ENCODE assay signal across 27 mouse cellular contexts in genomic region chr16:55277447-55277846, GRCm38 (mm10). TPM values are rescaled to one million over a fixed set of nuclear protein-coding genes. Genes with fewer than 3 reads are reported as not detected.
DNase-seq lines count a peak whose midpoint lies in the region; ATAC-seq and TF ChIP-seq lines count a peak whose summit lies in the region.
"Had no signal": no experiment of that assay in that cellular context is flagged by ENCODE, and none has a peak within 500 bp of the region (broad histone marks: within the 10 kb centered on the region; RNA-seq: fewer than 3 reads in every experiment).

No protein-coding gene starts in this region.

- no peaks in the 10 kb centered on the region for H3K27me3 ChIP-seq in CH12.LX (replicated peaks)
- no peaks in the 10 kb centered on the region for H3K27me3 ChIP-seq in kidney, embryonic 15.5 days
- no peaks in the 10 kb centered on the region for H3K27me3 ChIP-seq in liver, embryonic 11.5 days (replicated peaks; ENCODE audit: control insufficient read depth, insufficient read depth, low read length)
- H3K27me3 ChIP-seq: embryonic facial prominence, embryonic 12.5 days; hindbrain, embryonic 13.5 days had no signal

- no peak for DNase-seq in CH12.LX (ENCODE audit: extremely low read depth)
- peak; percentile 60 for DNase-seq in kidney, adult 11 months
- DNase-seq in kidney, postnatal 36 days: peak; percentile 72 to 77
- no peak for DNase-seq in adrenal gland, adult 2 months
- DNase-seq in liver, embryonic 11.5 days (ENCODE audit: low spot score): no peak
- DNase-seq in adrenal gland, adult 18-20 months (ENCODE audit: low spot score in 2 of 2): no peak
- DNase-seq: cerebellum, adult 11-12 months; cerebellum, postnatal 14 days; layer of hippocampus, adult 9-11 months; left cerebral cortex, postnatal 4 days; liver had no signal

- TF ChIP-seq EP300 in CH12.LX (IDR thresholded peaks at IDR 0.05; ENCODE audit: low read length): no peak

- no peak for TF ChIP-seq RAD21 in CH12.LX (IDR thresholded peaks at IDR 0.05; ENCODE audit: low read depth, low read length)

- TF ChIP-seq POLR2A in CH12.LX (IDR thresholded peaks at IDR 0.05; ENCODE audit: low read depth, low read length): no peak

- dilution Hi-C loops in CH12.LX (cut with MboI; ENCODE audit: extremely low pct_ligation_motif_present, extremely low pct_unique_long_range_greater_than_20kb, low sequenced_read_pairs): no loop called here

- H3K36me3 ChIP-seq in CH12.LX (replicated peaks in 1 of 2; ENCODE audit: control insufficient read depth in 1 of 2, insufficient read depth in 1 of 2, low read length in 1 of 2): no peaks in the 10 kb centered on the region
- H3K36me3 ChIP-seq in kidney, embryonic 15.5 days: no peaks in the 10 kb centered on the region
- no peaks in the 10 kb centered on the region for H3K36me3 ChIP-seq in liver, embryonic 11.5 days (ENCODE audit: control insufficient read depth, insufficient read depth, low read length)
- H3K36me3 ChIP-seq: embryonic facial prominence, embryonic 12.5 days; hindbrain, embryonic 13.5 days; midbrain, embryonic 10.5 days had no signal

- H3K27ac ChIP-seq in CH12.LX (ENCODE audit: insufficient read depth, low read depth): no peak overlapping the region
- no peak overlapping the region for H3K27ac ChIP-seq in kidney, embryonic 15.5 days
- H3K27ac ChIP-seq in liver, embryonic 11.5 days (ENCODE audit: low read depth, low read length): no peak overlapping the region
- H3K27ac ChIP-seq: embryonic facial prominence, embryonic 12.5 days; hindbrain, embryonic 13.5 days; left cerebral cortex, adult 2 months; macrophage; midbrain, embryonic 10.5 days had no signal

- in situ Hi-C loops in CH12.LX (cut with MboI; ENCODE audit: low pct_ligation_motif_present, low pct_unique_long_range_greater_than_20kb, low sequenced_read_pairs): no loop called here

- no peak overlapping the region for H3K9ac ChIP-seq in CH12.LX (ENCODE audit: insufficient read depth, low read depth)
- H3K9ac ChIP-seq in kidney, embryonic 15.5 days: no peak overlapping the region
- no peak overlapping the region for H3K9ac ChIP-seq in liver, embryonic 11.5 days (ENCODE audit: low read depth, low read length)
- H3K9ac ChIP-seq: embryonic facial prominence, embryonic 12.5 days; hindbrain, embryonic 13.5 days had no signal

- 60% methylated on average over 3 of the region's 3 CpGs for WGBS in kidney, embryonic 15.5 days
- 82% methylated on average over 3 of the region's 3 CpGs for WGBS in liver, embryonic 11.5 days

- ATAC-seq in kidney, embryonic 15.5 days (replicated peaks; ENCODE audit: low FRiP score): peak; percentile 74
- no peak for ATAC-seq in liver, embryonic 11.5 days (replicated peaks; ENCODE audit: low FRiP score)
- ATAC-seq: forebrain, embryonic 14.5 days had no signal

- H3K9me3 ChIP-seq in CH12.LX (replicated peaks; ENCODE audit: low read length): no peaks in the 10 kb centered on the region
- no peaks in the 10 kb centered on the region for H3K9me3 ChIP-seq in kidney, embryonic 15.5 days (replicated peaks)
- no peaks in the 10 kb centered on the region for H3K9me3 ChIP-seq in liver, embryonic 11.5 days (ENCODE audit: control insufficient read depth, low read length)
- H3K9me3 ChIP-seq: embryonic facial prominence, embryonic 12.5 days; hindbrain, embryonic 13.5 days; midbrain, embryonic 10.5 days had no signal

- no peak for TF ChIP-seq CTCF in CH12.LX (conservative IDR thresholded peaks at IDR 0.05 in 1 of 2, IDR thresholded peaks at IDR 0.05 in 1 of 2; ENCODE audit: low read depth in 2 of 2, low read length in 2 of 2)

- no peak overlapping the region for H3K4me2 ChIP-seq in CH12.LX (ENCODE audit: insufficient read depth, low read depth, poor library complexity, severe bottlenecking)
- H3K4me2 ChIP-seq in kidney, embryonic 15.5 days: no peak overlapping the region
- H3K4me2 ChIP-seq in liver, embryonic 11.5 days: no peak overlapping the region
- H3K4me2 ChIP-seq: embryonic facial prominence, embryonic 12.5 days; heart, embryonic 11.5 days; hindbrain, embryonic 13.5 days had no signal

- H3K4me1 ChIP-seq in CH12.LX (ENCODE audit: control insufficient read depth in 1 of 2, insufficient read depth in 2 of 2): peaks cover 2 to 3% of the 10 kb centered on the region in 2 experiments; a peak in 3 of 4 replicates
- H3K4me1 ChIP-seq in kidney, embryonic 15.5 days: peaks cover 13% of the 10 kb centered on the region
- H3K4me1 ChIP-seq in liver, embryonic 11.5 days (replicated peaks; ENCODE audit: control insufficient read depth, insufficient read depth, low read length): no peaks in the 10 kb centered on the region
- H3K4me1 ChIP-seq: hindbrain, embryonic 13.5 days; midbrain, embryonic 10.5 days had no signal

- H3K4me3 ChIP-seq in CH12.LX (replicated peaks in 1 of 3; ENCODE audit: low read depth in 2 of 3, low read length in 2 of 3, poor library complexity in 1 of 3): no peak overlapping the region
- no peak overlapping the region for H3K4me3 ChIP-seq in kidney, embryonic 15.5 days (replicated peaks)
- H3K4me3 ChIP-seq in liver, embryonic 11.5 days (ENCODE audit: low read depth, low read length): no peak overlapping the region
- H3K4me3 ChIP-seq: embryonic facial prominence, embryonic 12.5 days; erythroblast, embryonic 14.5 days; hindbrain, embryonic 13.5 days; left cerebral cortex, adult 2 months; midbrain, embryonic 10.5 days had no signal

- H3K79me2 ChIP-seq in CH12.LX (replicated peaks; ENCODE audit: control insufficient read depth, extremely low read depth, insufficient read depth, poor library complexity, severe bottlenecking): no peaks in the 10 kb centered on the region

TF ChIP-seq in CH12.LX, 34 proteins besides CTCF, POLR2A, EP300 and RAD21:
- TF ChIP-seq USF1 (IDR thresholded peaks at IDR 0.05; ENCODE audit: low read depth, low read length): no peak
- TF ChIP-seq MAFK (IDR thresholded peaks at IDR 0.05; ENCODE audit: insufficient replicate concordance, low read length): 0 out of 2 replicates have a peak, but pooled peaks have one; percentile 26
- no peak for TF ChIP-seq ZKSCAN1 (IDR thresholded peaks at IDR 0.05; ENCODE audit: borderline replicate concordance, low read depth, low read length)
- TF ChIP-seq CHD2 (IDR thresholded peaks at IDR 0.05; ENCODE audit: low read length): no peak
- no peak for TF ChIP-seq ZC3H11A (IDR thresholded peaks at IDR 0.05; ENCODE audit: low read depth, low read length)

RNA-seq across cellular contexts. Expression of gene Zpld1, which starts 20.3 kb away (rescaled TPM):
- total RNA-seq in CH12.LX (2012; rRNA removed) (not detected in 2 replicates), CH12.LX (2014; rRNA removed) (not detected in 2 replicates)
- not detected in 2 replicates for polyA plus RNA-seq in CH12.LX (2012; ENCODE audit: insufficient read length, low read depth)
- 0.40 and 0.44 TPM in 2 replicates for polyA plus RNA-seq in kidney, embryonic 15.5 days (2015; fragmentation: Nextera tagmentation; extraction: Ambion mirVana)
- total RNA-seq in adrenal gland, adult 2 months (2021): not detected
- not detected in 2 replicates for polyA plus RNA-seq in adrenal gland, adult 2 months (2012; rRNA removed)
- polyA plus RNA-seq in liver, embryonic 11.5 days (2014; fragmentation: Nextera tagmentation; extraction: Ambion mirVana): not detected in 2 replicates
- not detected for total RNA-seq in adrenal gland, adult 18-20 months (2021)
- total RNA-seq: gastrocnemius, adult 8-10 months; neutrophil, adult 5-6 weeks had no signal
- polyA plus RNA-seq: erythroblast, embryonic 14.5 days; gonadal fat pad, adult 2 months; heart, postnatal 0 days; large intestine, adult 2 months; liver, embryonic 16.5 days; macrophage; thymus, postnatal 0 days had no signal

Comparison
In these comparisons a context has a peak if more than half of its experiments do, and no peak if none do; other contexts are left out.
1. DNase-seq: peak in kidney, adult 11 months (single experiment) and kidney, postnatal 36 days (2 of 2); none in CH12.LX (single experiment), adrenal gland, adult 2 months (single experiment), liver, embryonic 11.5 days (single experiment) and adrenal gland, adult 18-20 months (0 of 2).